Mouse (Mus musculus) G1E (cell line): Measurements from ENCODE around the gene Ttc28. TPM values are rescaled to one million over a fixed set of nuclear protein-coding genes. Genes with fewer than 3 reads are reported as not detected.

Experiments
- ATAC-seq: 2 replicates; pipeline ENCODE4 v1.8.0; 2016; ENCODE audit warnings: mild to moderate bottlenecking; ENCODE audit not compliant: insufficient number of reproducible peaks, poor library complexity, low FRiP score, severe bottlenecking; ENCODE audit errors: extremely low read depth
- DNase-seq: peaks from one replicate; pipeline ENCODE4 v3.0.0; 2012; ENCODE audit warnings: low spot score
- H3K27me3 ChIP-seq: 2 replicates; pipeline ENCODE4 v1.6.1; 2012; ENCODE audit warnings: mild to moderate bottlenecking, low read length, inconsistent platforms; ENCODE audit not compliant: insufficient read depth
- H3K36me3 ChIP-seq: replicated peaks from 2 replicates; pipeline ENCODE3; 2012; ENCODE audit warnings: mild to moderate bottlenecking, inconsistent platforms
- H3K4me1 ChIP-seq: 2 replicates; pipeline ENCODE4 v1.6.1; 2012; ENCODE audit warnings: low read depth, low read length, inconsistent platforms, mixed read lengths; ENCODE audit not compliant: insufficient read depth
- H3K4me3 ChIP-seq: 2 replicates; pipeline ENCODE4 v1.5.1; 2012; ENCODE audit warnings: low read depth, mild to moderate bottlenecking, inconsistent platforms, low read length, moderate library complexity, mixed read lengths
- H3K9me3 ChIP-seq: replicated peaks from 2 replicates; pipeline ENCODE4 v1.6.1; 2012; ENCODE audit warnings: inconsistent platforms
- CTCF ChIP-seq: IDR thresholded peaks from 2 replicates; pipeline ENCODE4 v1.5.1; 2012; ENCODE audit warnings: low read depth, low read length, inconsistent platforms, mixed read lengths
- GATA1 ChIP-seq: IDR thresholded peaks from 2 replicates; pipeline ENCODE4 v1.6.1; 2012; ENCODE audit warnings: borderline replicate concordance, low read length, inconsistent platforms, mixed read lengths
- GATA2 ChIP-seq: IDR thresholded peaks from 2 replicates; pipeline ENCODE4 v1.6.1; 2012; ENCODE audit warnings: low read depth, low read length, inconsistent platforms, borderline replicate concordance
- POLR2AphosphoS5 ChIP-seq: IDR thresholded peaks from 2 replicates; pipeline ENCODE4 v1.6.1; 2012; ENCODE audit warnings: low read depth, low read length, inconsistent platforms; ENCODE audit not compliant: insufficient replicate concordance
- TAL1 ChIP-seq: conservative IDR thresholded peaks from 2 replicates; pipeline ENCODE4 v1.6.1; 2012; ENCODE audit warnings: low read depth, low read length, inconsistent platforms, mixed read lengths
- polyA plus RNA-seq: library from polyadenylated mRNA; stranded (reverse); fragments of >175 nt; gene quantifications from 2 replicates; pipeline ENCODE4 v1.2.3, GENCODE M21; 2012
- total RNA-seq, 2 experiments: library from RNA; stranded (forward) in 1 of 2; stranded (reverse) in 1 of 2; fragments of 200-1000 nt in 1 of 2; fragments of >200 nt in 1 of 2; fragmentation: Nextera tagmentation in 1 of 2; gene quantifications; 2 replicates each; pipeline ENCODE4 v1.2.3; 2014 to 2017

Ttc28 gene
- total and polyA plus RNA-seq, 3 experiments = 0.28 to 2.0 (median 0.55) TPM

DNA sequence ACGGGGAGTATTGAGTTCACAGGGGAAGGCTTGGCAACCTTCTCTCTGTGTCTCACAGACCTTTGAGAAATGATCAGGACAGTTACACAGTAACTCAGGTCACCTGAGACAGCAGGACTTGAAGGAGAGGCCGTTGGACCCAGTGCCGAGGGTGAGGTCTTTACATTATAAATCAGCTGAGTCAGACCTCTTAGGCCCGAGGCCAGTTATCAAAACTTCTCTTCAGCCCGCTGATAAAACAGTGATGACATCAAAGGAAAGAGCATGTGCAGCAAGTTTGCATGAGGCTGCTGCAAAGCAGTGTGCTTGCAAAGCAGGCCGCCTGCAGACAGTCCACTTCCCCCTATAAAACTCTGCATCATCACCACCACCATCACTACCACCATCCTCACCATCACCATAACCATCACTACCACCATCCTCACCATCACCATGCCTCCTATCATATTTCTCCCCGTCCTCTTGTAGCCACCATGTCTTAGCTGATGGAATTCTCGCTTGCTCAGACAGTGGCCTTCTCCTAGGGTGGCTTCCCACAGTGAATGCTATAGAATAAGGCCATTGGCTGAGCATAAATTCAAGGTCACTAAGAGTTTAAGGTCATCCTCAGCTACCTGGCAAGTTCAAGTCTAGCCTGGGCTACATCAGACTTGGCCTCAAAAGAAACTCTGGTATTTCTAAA, 234.2 kb downstream of the Ttc28 start:
- no peak overlapping the region for H3K4me3 ChIP-seq

DNA sequence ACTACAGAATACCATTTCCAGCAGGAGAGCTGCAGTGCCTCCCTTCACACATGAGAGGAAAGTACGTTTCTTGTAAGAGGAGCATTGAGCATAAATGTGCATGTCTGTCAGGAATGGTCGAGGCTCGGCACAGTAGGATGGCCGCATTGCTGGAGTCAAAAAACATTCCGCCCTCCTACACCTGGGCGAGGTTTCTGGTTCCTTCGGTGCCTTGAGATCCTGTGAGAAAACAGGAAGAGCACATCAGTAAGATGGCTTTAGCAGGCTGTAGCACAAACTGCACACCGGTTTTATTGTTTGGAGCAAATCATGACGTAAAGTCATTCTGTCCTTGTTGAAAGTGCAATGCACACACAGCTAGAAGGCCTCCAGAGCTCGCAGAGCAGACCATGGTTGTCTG, 235.0 kb downstream of the Ttc28 start:
- ATAC-seq = no peak
- Histone ChIP-seq H3K4me1 (no peaks in the 10 kb centered on the region), H3K27me3 (0 out of 2 replicates have a peak, but pooled peaks cover 3% of the 10 kb centered on the region), H3K4me3 (no peak overlapping the region), H3K9me3 (no peaks in the 10 kb centered on the region), H3K36me3 (no peaks in the 10 kb centered on the region)
- TF ChIP-seq GATA1 = no peak
- no peak for TF ChIP-seq POLR2AphosphoS5
- no peak for TF ChIP-seq GATA2
- TF ChIP-seq CTCF = no peak
- no peak for DNase-seq

More for the DNA sequence above, 234.2 kb downstream of the Ttc28 start:
- Histone ChIP-seq H3K27me3 (0 out of 2 replicates have a peak, but pooled peaks cover 3% of the 10 kb centered on the region), H3K4me1 (no peaks in the 10 kb centered on the region), H3K9me3 (no peaks in the 10 kb centered on the region), H3K36me3 (no peaks in the 10 kb centered on the region)
- no peak for DNase-seq
- TF ChIP-seq GATA2 (no peak), CTCF (no peak), POLR2AphosphoS5 (no peak), TAL1 (no peak), GATA1 (no peak)
- ATAC-seq = no peak

DNA sequence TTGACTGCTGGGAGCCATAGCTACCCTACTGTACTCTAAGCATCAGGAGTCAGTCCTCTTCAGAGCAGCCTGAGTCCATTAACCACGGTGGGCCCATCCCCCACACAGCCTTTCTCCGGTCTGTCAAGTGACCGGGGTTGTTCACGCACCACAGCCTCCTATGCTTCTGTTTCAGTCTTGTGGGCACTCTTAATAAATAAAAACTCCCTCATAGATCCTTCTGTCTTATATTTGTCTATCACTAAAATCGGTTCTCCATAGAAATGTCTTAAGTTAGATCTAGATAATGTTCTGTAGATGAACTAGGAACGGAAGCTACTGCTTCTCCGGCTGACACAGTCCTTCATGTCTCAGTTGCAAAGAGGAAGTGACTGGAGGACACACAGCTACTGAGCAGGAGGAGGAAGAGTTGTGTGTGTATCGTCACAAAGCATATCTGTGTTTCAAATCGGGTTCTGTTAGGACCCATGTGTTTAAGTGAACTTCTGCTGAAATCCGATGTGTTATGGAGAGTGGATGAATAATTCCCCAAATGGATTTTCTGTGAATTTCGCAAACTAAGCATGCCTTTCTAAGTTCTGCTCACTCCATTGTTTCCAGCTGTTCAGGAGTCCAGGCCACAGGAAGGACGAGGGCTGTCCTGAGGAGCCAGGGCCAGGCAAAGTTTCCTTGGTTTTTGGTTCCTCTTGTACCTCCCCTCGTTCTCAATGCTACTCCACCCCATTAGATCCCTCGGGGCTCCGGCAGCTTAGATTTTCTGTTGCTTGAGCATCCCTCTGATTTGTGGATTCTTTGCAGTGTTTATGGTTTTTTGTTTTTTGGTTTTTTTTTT, 236.1 kb downstream of the Ttc28 start:
- Histone ChIP-seq H3K4me3 (no peak overlapping the region), H3K9me3 (no peaks in the 10 kb centered on the region), H3K4me1 (no peaks in the 10 kb centered on the region), H3K36me3 (no peaks in the 10 kb centered on the region), H3K27me3 (0 out of 2 replicates have a peak, but pooled peaks cover 3% of the 10 kb centered on the region)
- no peak for DNase-seq
- no peak for ATAC-seq
- TF ChIP-seq GATA2 (no peak), POLR2AphosphoS5 (no peak), CTCF (no peak), GATA1 (no peak), TAL1 (no peak)

DNA sequence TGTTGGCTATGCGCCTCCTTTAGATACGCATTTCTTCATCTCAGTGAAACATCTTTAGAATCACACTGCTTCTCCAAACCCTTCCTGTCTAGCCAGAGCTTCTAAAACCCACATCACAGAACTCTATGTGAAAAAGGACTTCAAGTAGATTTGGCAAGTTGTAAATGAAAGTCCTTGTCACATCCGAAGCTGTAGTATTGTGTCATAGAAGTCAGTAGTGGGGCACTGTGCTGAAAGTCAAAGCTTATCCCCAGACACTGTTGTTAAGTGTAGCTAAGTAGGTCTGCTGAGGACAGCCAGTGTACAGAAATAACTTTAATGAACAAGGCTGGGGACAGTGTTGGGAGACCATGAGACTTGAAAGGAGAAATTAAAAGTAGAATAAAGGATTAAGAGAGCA, 240.2 kb downstream of the Ttc28 start:
- Histone ChIP-seq H3K36me3 (no peaks in the 10 kb centered on the region), H3K4me3 (no peak overlapping the region), H3K27me3 (0 out of 2 replicates have a peak, but pooled peaks cover 3% of the 10 kb centered on the region), H3K9me3 (no peaks in the 10 kb centered on the region), H3K4me1 (no peaks in the 10 kb centered on the region)
- DNase-seq (no peak), ATAC-seq (no peak)
- no peak for TF ChIP-seq CTCF
- no peak for TF ChIP-seq TAL1
- no peak for TF ChIP-seq GATA2
- TF ChIP-seq GATA1 = no peak
- no peak for TF ChIP-seq POLR2AphosphoS5

DNA sequence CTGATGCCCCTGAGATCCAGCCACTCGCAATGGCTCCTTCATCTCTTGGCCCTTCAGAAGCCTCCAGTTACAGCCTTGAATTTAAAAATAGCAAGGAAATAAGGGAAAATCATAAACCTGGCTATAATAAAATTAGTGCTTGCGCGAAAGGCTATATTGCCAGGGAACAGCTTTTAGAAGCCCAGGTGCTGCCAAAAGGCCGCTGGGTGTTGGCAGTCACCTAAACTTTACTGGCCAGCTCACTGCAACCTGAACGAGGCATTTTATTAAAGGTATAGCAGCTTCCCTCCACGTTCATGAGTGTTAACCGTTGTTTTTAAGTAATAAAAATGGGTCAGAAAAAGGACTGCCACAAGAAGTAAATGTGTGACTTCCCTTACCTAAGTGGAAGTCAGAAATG, 240.7 kb downstream of the Ttc28 start:
- H3K4me3 ChIP-seq = no peak overlapping the region
- 0 out of 2 replicates have a peak, but pooled peaks cover 3% of the 10 kb centered on the region for H3K27me3 ChIP-seq
- ATAC-seq (no peak), DNase-seq (no peak)
- no peaks in the 10 kb centered on the region for H3K36me3 ChIP-seq
- TF ChIP-seq POLR2AphosphoS5 (no peak), GATA2 (no peak), TAL1 (no peak), GATA1 (no peak), CTCF (no peak)
- no peaks in the 10 kb centered on the region for H3K9me3 ChIP-seq
- H3K4me1 ChIP-seq = no peaks in the 10 kb centered on the region
